Mouse (Mus musculus): ENCODE data around the gene Cbx8.

DNA sequence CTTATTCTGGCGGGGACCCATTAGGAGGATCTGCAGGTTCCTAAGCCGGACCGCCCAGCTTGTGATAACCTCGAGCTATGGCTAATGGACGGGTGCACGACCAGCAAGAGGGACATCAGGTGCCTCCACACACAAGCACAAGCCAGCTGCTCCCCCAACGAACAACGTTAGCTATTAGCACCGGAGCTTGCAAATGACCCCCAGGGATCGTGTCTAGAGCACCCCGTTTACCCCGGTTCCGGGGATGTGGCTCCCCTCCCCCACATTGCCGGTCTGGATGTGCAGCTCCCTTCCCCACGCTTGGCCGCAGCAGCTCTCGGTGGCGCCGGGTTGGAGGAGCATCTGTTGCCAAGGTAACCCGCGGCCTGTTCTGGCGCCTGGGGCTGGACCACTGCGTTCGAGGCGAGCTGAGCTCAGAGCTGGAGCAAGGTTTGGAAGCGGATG is 41.4 kb downstream of the Cbx8 start:
- no peak for TF ChIP-seq CTCF (IDR thresholded peaks at IDR 0.05; ENCODE audit: low read depth, low read length)
- TF ChIP-seq POLR2A (IDR thresholded peaks at IDR 0.05; ENCODE audit: borderline replicate concordance, low read depth, low read length) = no peak

Data from bone marrow macrophage, adult 2 months (primary cell).